Mouse (Mus musculus) testis, adult 2 months (tissue): ENCODE results near the gene Mrpl3.

Experiments
- CTCF ChIP-seq: fragments of 200-500 bp; IDR thresholded peaks from 2 replicates; pipeline ENCODE4 v1.5.1; 2012; ENCODE audit warnings: low read depth, mild to moderate bottlenecking, inconsistent platforms, low read length, moderate library complexity; ENCODE audit not compliant: control insufficient read depth, insufficient read depth, insufficient replicate concordance
- POLR2A ChIP-seq: fragments of 200-500 bp; IDR thresholded peaks from 2 replicates; pipeline ENCODE4 v1.6.1; 2012; ENCODE audit warnings: low read depth, mild to moderate bottlenecking, inconsistent platforms, low read length, moderate library complexity; ENCODE audit not compliant: control insufficient read depth

DNA sequence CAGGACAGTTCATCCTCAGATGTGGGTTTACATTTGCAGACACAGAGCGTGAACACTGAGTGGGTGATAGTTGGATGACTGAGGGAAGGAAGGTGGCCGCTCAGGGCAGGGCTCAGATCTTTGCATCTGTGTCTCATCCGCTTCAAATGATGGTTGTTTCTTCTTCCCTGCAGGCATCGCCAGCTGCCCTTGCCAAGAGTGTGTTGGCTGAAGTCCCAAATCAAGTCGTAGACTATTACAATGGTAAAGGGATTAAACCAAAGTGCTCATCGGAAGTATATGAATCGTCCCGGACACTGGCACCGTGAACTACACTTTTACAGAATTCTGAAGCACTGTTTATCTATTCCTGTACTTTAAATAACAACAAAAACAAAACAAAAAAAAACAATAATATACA lies 20.5 kb upstream of the Mrpl3 start:
- TF ChIP-seq CTCF = no peak
- TF ChIP-seq POLR2A = no peak
